Comparison of ENCODE assay signal across 9 mouse cellular contexts in genomic region chrX:103551304-103551703, GRCm38 (mm10).
A peak's percentile ranks its signal among the peaks of the same experiment; 100 is the strongest.
DNase-seq lines count a peak whose midpoint lies in the region; ATAC-seq and TF ChIP-seq lines count a peak whose summit lies in the region.
"Had no signal": no experiment of that assay in that cellular context is flagged by ENCODE, and none has a peak within 500 bp of the region (broad histone marks: within the 10 kb centered on the region; RNA-seq: fewer than 3 reads in every experiment).

No protein-coding gene starts in this region.

- WGBS in liver, embryonic 13.5 days (ENCODE audit: insufficient replicate concordance): 74% methylated on average over 14 of the region's 14 CpGs
- 71% methylated on average over 14 of the region's 14 CpGs for WGBS in liver, embryonic 12.5 days (ENCODE audit: insufficient replicate concordance)
- WGBS in intestine, postnatal 0 days: 72% methylated on average over 14 of the region's 14 CpGs
- WGBS in liver, postnatal 0 days (ENCODE audit: insufficient replicate concordance): 60% methylated on average over 14 of the region's 14 CpGs

- H3K9me3 ChIP-seq in liver, embryonic 13.5 days (replicated peaks): no peaks in the 10 kb centered on the region
- H3K9me3 ChIP-seq in liver, embryonic 12.5 days (replicated peaks): no peaks in the 10 kb centered on the region
- H3K9me3 ChIP-seq in intestine, postnatal 0 days (ENCODE audit: control insufficient read depth): no peaks in the 10 kb centered on the region
- H3K9me3 ChIP-seq in liver, postnatal 0 days (ENCODE audit: low read length): no peaks in the 10 kb centered on the region

- H3K4me2 ChIP-seq in liver, embryonic 13.5 days: no peak overlapping the region
- no peak overlapping the region for H3K4me2 ChIP-seq in liver, embryonic 12.5 days
- H3K4me2 ChIP-seq in intestine, postnatal 0 days (replicated peaks; ENCODE audit: low read depth): no peak overlapping the region
- H3K4me2 ChIP-seq in liver, postnatal 0 days (ENCODE audit: low read depth, low read length): no peak overlapping the region

- peaks cover 9% of the 10 kb centered on the region; the same call in 1 of the 2 replicates for H3K4me1 ChIP-seq in liver, embryonic 13.5 days (replicated peaks)
- peaks cover 4% of the 10 kb centered on the region; the same call in 1 of the 2 replicates for H3K4me1 ChIP-seq in liver, embryonic 12.5 days
- no peaks in the 10 kb centered on the region for H3K4me1 ChIP-seq in intestine, postnatal 0 days (replicated peaks; ENCODE audit: control insufficient read depth, insufficient read depth, low read length)
- H3K4me1 ChIP-seq in liver, postnatal 0 days (ENCODE audit: insufficient read depth): peaks cover 4% of the 10 kb centered on the region

- no peak for TF ChIP-seq EP300 in liver, postnatal 0 days (IDR thresholded peaks at IDR 0.05; ENCODE audit: low read depth)

- H3K36me3 ChIP-seq in liver, embryonic 13.5 days: no peaks in the 10 kb centered on the region
- no peaks in the 10 kb centered on the region for H3K36me3 ChIP-seq in liver, embryonic 12.5 days
- no peaks in the 10 kb centered on the region for H3K36me3 ChIP-seq in intestine, postnatal 0 days (ENCODE audit: control insufficient read depth, insufficient read depth)
- no peaks in the 10 kb centered on the region for H3K36me3 ChIP-seq in liver, postnatal 0 days (replicated peaks; ENCODE audit: insufficient read depth, low read length)

- H3K27ac ChIP-seq in liver, embryonic 13.5 days: no peak overlapping the region
- no peak overlapping the region for H3K27ac ChIP-seq in liver, embryonic 12.5 days
- no peak overlapping the region for H3K27ac ChIP-seq in intestine, postnatal 0 days (ENCODE audit: low read depth, low read length)
- H3K27ac ChIP-seq in liver, postnatal 0 days (ENCODE audit: low read depth): 0 out of 2 replicates have a peak overlapping the region, but pooled peaks have one; percentile 44

- 0 out of 2 replicates have a peak, but pooled peaks have one; percentile 39 for ATAC-seq in liver, embryonic 13.5 days (ENCODE audit: low read depth)
- no peak for ATAC-seq in liver, embryonic 12.5 days
- ATAC-seq in intestine, postnatal 0 days: peak; percentile 48
- ATAC-seq in liver, postnatal 0 days: peak; percentile 31; the same call in 1 of the 2 replicates
- ATAC-seq: Patski had no signal

- no peak overlapping the region for H3K4me3 ChIP-seq in liver, embryonic 13.5 days (replicated peaks)
- no peak overlapping the region for H3K4me3 ChIP-seq in liver, embryonic 12.5 days
- H3K4me3 ChIP-seq in intestine, postnatal 0 days (ENCODE audit: low read depth, low read length): no peak overlapping the region
- H3K4me3 ChIP-seq in liver, postnatal 0 days (ENCODE audit: low read depth, low read length): no peak overlapping the region

- DNase-seq in liver, embryonic 13.5 days: no peak
- DNase-seq in frontal cortex, postnatal 10 days (ENCODE audit: low spot score in 2 of 2): peak; percentile 31 to 59
- no peak for DNase-seq in liver, postnatal 0 days
- DNase-seq in spleen, adult 12 weeks (ENCODE audit: low spot score): no peak
- no peak for DNase-seq in c-Kit-positive CD71-positive TER-119-positive erythroid progenitor cells, embryonic 14.5 days (ENCODE audit: low spot score)
- DNase-seq in thymus, postnatal 10 days (ENCODE audit: low spot score in 2 of 2): no peak

- H3K27me3 ChIP-seq in liver, embryonic 13.5 days: no peaks in the 10 kb centered on the region
- H3K27me3 ChIP-seq in liver, embryonic 12.5 days (replicated peaks): no peaks in the 10 kb centered on the region
- no peaks in the 10 kb centered on the region for H3K27me3 ChIP-seq in intestine, postnatal 0 days (replicated peaks; ENCODE audit: control insufficient read depth, insufficient read depth, low read length)
- no peaks in the 10 kb centered on the region for H3K27me3 ChIP-seq in liver, postnatal 0 days (ENCODE audit: insufficient read depth, low read length)
- H3K27me3 ChIP-seq: Patski had no signal

- TF ChIP-seq CTCF in intestine, postnatal 0 days (IDR thresholded peaks at IDR 0.05; ENCODE audit: low read depth): peak; percentile 30
- TF ChIP-seq CTCF in liver, postnatal 0 days (IDR thresholded peaks at IDR 0.05; ENCODE audit: low read depth): no peak

- H3K9ac ChIP-seq in liver, embryonic 13.5 days: no peak overlapping the region
- no peak overlapping the region for H3K9ac ChIP-seq in liver, embryonic 12.5 days
- H3K9ac ChIP-seq in intestine, postnatal 0 days (ENCODE audit: low read depth, low read length): no peak overlapping the region
- no peak overlapping the region for H3K9ac ChIP-seq in liver, postnatal 0 days (replicated peaks)

Comparison
In these comparisons a context has a peak if more than half of its experiments do, and no peak if none do; other contexts are left out.
1. DNase-seq: peak in frontal cortex, postnatal 10 days (2 of 2); none in liver, embryonic 13.5 days (single experiment), liver, postnatal 0 days (single experiment), spleen, adult 12 weeks (single experiment), c-Kit-positive CD71-positive TER-119-positive erythroid progenitor cells, embryonic 14.5 days (single experiment) and thymus, postnatal 10 days (0 of 2).